Mouse (Mus musculus) myocyte (in vitro differentiated cells): Measurements from ENCODE around the gene Tnxb.

ENCODE experiments used
- MAX ChIP-seq: IDR thresholded peaks from one replicate; pipeline ENCODE4 v1.6.1; 2011; ENCODE audit warnings: low read depth, mild to moderate bottlenecking, control low read depth
- MYOG ChIP-seq, 3 experiments: IDR thresholded peaks; one replicate each; pipeline ENCODE4 v1.6.1; 2011; ENCODE audit warnings: control low read depth in 2 of 3, low read depth in 2 of 3, mild to moderate bottlenecking in 2 of 3; ENCODE audit not compliant: insufficient read length in 2 of 3, control insufficient read depth in 1 of 3, insufficient read depth in 1 of 3
- POLR2A ChIP-seq: IDR thresholded peaks from one replicate; pipeline ENCODE4 v1.6.1; 2011; ENCODE audit warnings: low read depth, mild to moderate bottlenecking, control low read depth, moderate library complexity; ENCODE audit not compliant: insufficient read length
- TCF3 ChIP-seq: IDR thresholded peaks from one replicate; pipeline ENCODE4 v1.6.1; 2011; ENCODE audit warnings: low read depth, control low read depth; ENCODE audit not compliant: insufficient read length

DNA sequence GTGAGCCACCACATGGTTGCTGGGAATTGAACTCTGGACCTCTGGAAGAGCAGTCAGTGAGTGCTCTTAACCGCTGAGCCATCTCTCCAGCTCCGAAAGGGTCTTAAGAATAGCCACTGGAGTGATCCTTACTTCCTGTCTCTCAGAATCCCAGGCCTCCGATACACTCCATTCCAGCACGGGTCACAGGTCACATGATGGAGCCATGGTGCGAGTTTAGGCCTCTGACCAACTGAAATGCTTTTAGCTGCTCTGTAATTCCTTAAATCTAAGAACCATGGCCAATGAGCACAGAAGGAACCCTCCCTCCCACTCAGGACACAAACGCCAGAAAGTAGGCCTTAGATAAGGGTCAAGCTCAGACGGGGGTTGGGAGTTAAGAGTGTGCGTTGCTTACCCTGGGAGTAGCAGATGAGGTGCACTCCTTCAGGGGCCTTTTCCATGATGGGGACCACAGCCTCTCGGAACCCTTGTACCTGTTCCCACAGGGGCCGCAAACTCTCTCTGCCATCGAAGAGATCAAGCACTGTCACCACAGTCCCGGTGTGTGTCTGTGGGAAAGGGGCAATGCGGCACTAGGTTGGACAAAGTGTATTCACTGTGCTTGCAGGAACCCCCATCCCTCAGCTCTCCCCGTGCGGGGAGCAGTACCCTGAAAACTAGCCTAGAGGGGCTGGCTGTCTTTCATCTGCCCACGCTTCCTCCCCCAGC, 44.1 kb upstream of the Tnxb start:
- TF ChIP-seq POLR2A (no peak), TCF3 (no peak), MYOG (IDR thresholded peaks at IDR 0.05; ENCODE audit: control insufficient read depth in 1 of 3, insufficient read depth in 1 of 3, insufficient read length in 2 of 3, low read depth in 2 of 3) (no peak), MAX (no peak)
